ENCODE assay signal across 9 mouse cellular contexts in genomic region chr4:62634054-62634591, GRCm38 (mm10).
DNase-seq lines count a peak whose midpoint lies in the region; ATAC-seq and TF ChIP-seq lines count a peak whose summit lies in the region.
"Had no signal": no experiment of that assay in that cellular context is flagged by ENCODE, and none has a peak within 500 bp of the region (broad histone marks: within the 10 kb centered on the region; RNA-seq: fewer than 3 reads in every experiment).

No protein-coding gene starts in this region.

- H3K4me2 ChIP-seq in embryonic facial prominence, embryonic 14.5 days (ENCODE audit: low read depth, low read length) = no peak overlapping the region
- H3K4me2 ChIP-seq: midbrain, embryonic 12.5 days had no signal

- H3K4me3 ChIP-seq in embryonic facial prominence, embryonic 14.5 days (ENCODE audit: low read depth, low read length) = no peak overlapping the region
- H3K4me3 ChIP-seq in limb, embryonic 10.5 days = no peak overlapping the region
- peak overlapping the region; percentile 47 for H3K4me3 ChIP-seq in small intestine, adult 2 months (ENCODE audit: low read depth, low read length)
- H3K4me3 ChIP-seq: midbrain, embryonic 12.5 days had no signal

- peak overlapping the region; percentile 36; the same call in 1 of the 2 replicates for H3K27ac ChIP-seq in embryonic facial prominence, embryonic 14.5 days (replicated peaks; ENCODE audit: low read depth, low read length)
- H3K27ac ChIP-seq in limb, embryonic 10.5 days = peak overlapping the region; percentile 38
- H3K27ac ChIP-seq in small intestine, adult 2 months (ENCODE audit: insufficient read depth, low read depth, low read length) = peak overlapping the region; percentile 59
- H3K27ac ChIP-seq: midbrain, embryonic 12.5 days had no signal

- peak; percentile 62 to 78 for DNase-seq in adrenal gland, adult (ENCODE audit: inconsistent age in 2 of 2, low spot score in 1 of 2)
- no peak for DNase-seq in adrenal gland, adult 8-10 months
- no peak for DNase-seq in embryonic facial prominence, embryonic 14.5 days (ENCODE audit: low spot score)
- no peak for DNase-seq in limb, embryonic 10.5 days (ENCODE audit: low spot score)
- DNase-seq in gastrocnemius, postnatal 36 days = no peak
- DNase-seq in urinary bladder, postnatal 36 days (ENCODE audit: low spot score in 2 of 2) = no peak

- H3K9me3 ChIP-seq in embryonic facial prominence, embryonic 14.5 days (ENCODE audit: control insufficient read depth, low read length) = no peaks in the 10 kb centered on the region
- no peaks in the 10 kb centered on the region for H3K9me3 ChIP-seq in limb, embryonic 10.5 days (replicated peaks)
- H3K9me3 ChIP-seq: midbrain, embryonic 12.5 days had no signal

- TF ChIP-seq POLR2A in small intestine, adult 2 months (IDR thresholded peaks at IDR 0.05; ENCODE audit: low read depth, low read length) = no peak

- no peaks in the 10 kb centered on the region for H3K27me3 ChIP-seq in embryonic facial prominence, embryonic 14.5 days (replicated peaks; ENCODE audit: control insufficient read depth, insufficient read depth, low read length)
- no peaks in the 10 kb centered on the region for H3K27me3 ChIP-seq in limb, embryonic 10.5 days (ENCODE audit: low read depth, poor library complexity, severe bottlenecking)
- no peaks in the 10 kb centered on the region for H3K27me3 ChIP-seq in small intestine, adult 2 months (ENCODE audit: control insufficient read depth, insufficient read depth, low read length)
- H3K27me3 ChIP-seq: midbrain, embryonic 12.5 days had no signal

- H3K9ac ChIP-seq in embryonic facial prominence, embryonic 14.5 days (ENCODE audit: low read depth, low read length) = peak overlapping the region; percentile 38; the same call in 1 of the 2 replicates
- H3K9ac ChIP-seq: midbrain, embryonic 12.5 days had no signal

- intact Hi-C loops in gastrocnemius, postnatal 36 days (cut with DNase I) = no loop called here

- WGBS in embryonic facial prominence, embryonic 14.5 days = 34% methylated on average over 8 of the region's 13 CpGs
- 61% methylated on average over 13 of the region's 13 CpGs for WGBS in limb, embryonic 10.5 days
- 39% methylated on average over 12 of the region's 13 CpGs for WGBS in small intestine, adult 2 months

- H3K36me3 ChIP-seq in embryonic facial prominence, embryonic 14.5 days (ENCODE audit: control insufficient read depth, insufficient read depth, low read length) = no peaks in the 10 kb centered on the region
- no peaks in the 10 kb centered on the region for H3K36me3 ChIP-seq in limb, embryonic 10.5 days
- no peaks in the 10 kb centered on the region for H3K36me3 ChIP-seq in small intestine, adult 2 months (ENCODE audit: control insufficient read depth, insufficient read depth, low read length)

- no peak for TF ChIP-seq CTCF in small intestine, adult 2 months (IDR thresholded peaks at IDR 0.05; ENCODE audit: extremely low read depth, insufficient read length, insufficient replicate concordance, low read depth, low read length)

- ATAC-seq in embryonic facial prominence, embryonic 14.5 days (ENCODE audit: low read depth) = peak; percentile 32
- no peak for ATAC-seq in frontal cortex, adult (ENCODE audit: low TSS enrichment)

- peaks cover 23% of the 10 kb centered on the region for H3K4me1 ChIP-seq in embryonic facial prominence, embryonic 14.5 days (ENCODE audit: control insufficient read depth, insufficient read depth, low read length)
- H3K4me1 ChIP-seq in limb, embryonic 10.5 days = peaks cover 44% of the 10 kb centered on the region
- H3K4me1 ChIP-seq in small intestine, adult 2 months (ENCODE audit: control insufficient read depth, insufficient read depth, insufficient read length, low read length) = peaks cover 48% of the 10 kb centered on the region

Comparison
In these comparisons a context has a peak if more than half of its experiments do, and no peak if none do; other contexts are left out.
1. DNase-seq: peak in adrenal gland, adult (2 of 2); none in adrenal gland, adult 8-10 months (single experiment), embryonic facial prominence, embryonic 14.5 days (single experiment), limb, embryonic 10.5 days (single experiment), gastrocnemius, postnatal 36 days (0 of 2) and urinary bladder, postnatal 36 days (0 of 2).
2. Peak in every context shown above with its lines, with median percentiles within 50 percentile points of each other: H3K27ac ChIP-seq.